Mouse (Mus musculus): Measurements from ENCODE around the gene Arhgap15.
A peak's percentile ranks its signal among the peaks of the same experiment; 100 is the strongest.

Gene Arhgap15

DNA sequence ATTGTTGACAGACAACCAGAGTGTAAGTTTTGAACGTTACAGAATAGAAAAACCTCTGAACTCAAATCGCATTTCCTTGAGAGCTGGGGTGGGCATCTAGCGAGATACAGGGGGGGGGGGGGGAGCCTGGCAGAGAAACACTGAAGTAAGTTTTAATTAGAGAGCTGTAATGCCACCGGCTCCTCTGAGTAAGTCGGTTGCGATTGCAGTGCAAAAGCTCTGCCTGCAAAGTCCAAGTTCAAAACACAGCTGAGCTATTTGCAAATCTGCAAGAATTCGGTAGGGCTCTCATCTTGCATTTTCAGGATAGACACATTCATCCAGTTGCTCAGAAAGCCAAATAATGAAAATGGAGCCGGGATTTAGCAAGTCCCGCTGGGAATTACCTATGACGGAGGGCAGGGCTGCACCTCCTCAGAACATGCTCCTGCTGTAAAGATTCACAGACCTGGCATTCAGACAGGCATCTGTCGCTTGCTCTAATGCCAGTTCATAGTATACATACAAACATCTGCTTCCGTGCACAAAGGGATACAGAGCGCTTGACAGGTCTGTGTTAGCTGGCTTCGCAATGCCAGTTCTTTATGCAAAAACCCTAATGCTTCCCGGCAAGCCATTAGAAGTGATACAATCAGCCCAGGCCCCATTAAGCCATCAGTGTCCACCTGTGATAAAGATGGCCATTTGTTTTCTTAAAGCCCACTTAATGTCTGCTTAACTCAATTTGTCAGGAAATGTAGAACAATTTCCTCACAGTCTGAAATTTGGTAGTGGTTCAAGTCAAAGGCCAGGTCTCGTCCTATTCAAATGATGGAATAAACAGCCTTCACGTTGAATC lies 556.6 kb downstream of the Arhgap15 start:
- DNase-seq (ENCODE audit: low spot score in 2 of 2), result peak in 1 of 2 experiments; percentile 20

DNA sequence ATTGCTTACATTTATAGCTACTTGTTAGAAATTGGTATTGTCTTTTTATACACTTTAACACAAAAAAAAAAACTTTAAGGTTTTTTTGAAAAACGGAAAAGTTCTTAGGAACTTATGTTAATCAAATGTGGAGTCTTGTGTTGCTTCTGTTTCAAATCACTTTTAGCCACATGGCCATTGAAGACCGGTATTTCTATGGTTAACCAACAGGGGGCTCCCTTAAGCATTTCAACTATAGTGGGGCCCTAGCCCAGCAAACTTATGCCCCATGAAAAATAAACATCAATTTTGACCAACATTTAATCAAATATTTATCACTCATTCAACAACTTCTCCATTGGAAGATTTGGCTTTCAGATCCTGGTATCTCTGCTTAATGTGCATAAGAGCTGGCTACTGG lies 557.5 kb downstream of the Arhgap15 start:
- no peak for DNase-seq (ENCODE audit: low spot score in 2 of 2)

DNA sequence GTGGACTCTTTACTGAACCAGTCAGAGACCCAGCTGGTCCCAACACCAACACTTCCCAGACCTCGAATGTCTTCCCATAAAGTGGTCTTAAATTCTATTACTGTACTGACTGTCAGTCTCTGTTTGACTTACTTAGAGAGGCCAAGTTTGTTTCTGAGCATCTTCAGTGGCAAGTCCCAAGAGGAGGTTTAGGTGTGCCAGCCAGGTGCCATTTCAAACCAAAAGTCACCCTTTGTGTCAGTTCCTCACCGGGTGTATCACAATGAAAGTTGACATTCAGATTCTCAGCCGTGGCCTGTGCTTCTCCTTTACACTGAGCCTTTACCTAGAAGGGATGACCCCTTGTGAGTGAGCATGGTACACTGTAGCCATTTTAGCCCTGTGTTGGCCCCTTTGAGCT lies 560.5 kb downstream of the Arhgap15 start:
- no peak for DNase-seq (ENCODE audit: low spot score in 2 of 2)

DNA sequence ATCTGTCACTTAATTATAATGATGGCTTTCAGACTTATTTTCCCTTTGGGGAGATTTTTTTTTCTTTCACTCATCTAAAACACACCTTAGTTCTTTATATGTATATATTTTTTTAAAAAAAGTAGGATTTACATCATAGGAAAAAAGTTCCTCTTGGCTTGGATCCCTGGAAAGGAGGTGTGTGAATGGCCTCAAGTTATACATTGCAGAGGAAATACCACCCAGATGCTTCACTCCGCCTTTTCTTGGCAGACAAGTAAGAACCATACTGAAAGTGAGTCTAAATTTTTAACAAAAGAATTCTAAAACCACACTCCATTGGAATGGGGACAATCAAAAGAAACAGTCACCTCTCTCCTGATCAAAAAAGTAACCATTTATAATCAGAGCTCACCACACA lies 560.9 kb downstream of the Arhgap15 start:
- DNase-seq (ENCODE audit: low spot score in 2 of 2), result peak in 1 of 2 experiments; percentile 20

DNA sequence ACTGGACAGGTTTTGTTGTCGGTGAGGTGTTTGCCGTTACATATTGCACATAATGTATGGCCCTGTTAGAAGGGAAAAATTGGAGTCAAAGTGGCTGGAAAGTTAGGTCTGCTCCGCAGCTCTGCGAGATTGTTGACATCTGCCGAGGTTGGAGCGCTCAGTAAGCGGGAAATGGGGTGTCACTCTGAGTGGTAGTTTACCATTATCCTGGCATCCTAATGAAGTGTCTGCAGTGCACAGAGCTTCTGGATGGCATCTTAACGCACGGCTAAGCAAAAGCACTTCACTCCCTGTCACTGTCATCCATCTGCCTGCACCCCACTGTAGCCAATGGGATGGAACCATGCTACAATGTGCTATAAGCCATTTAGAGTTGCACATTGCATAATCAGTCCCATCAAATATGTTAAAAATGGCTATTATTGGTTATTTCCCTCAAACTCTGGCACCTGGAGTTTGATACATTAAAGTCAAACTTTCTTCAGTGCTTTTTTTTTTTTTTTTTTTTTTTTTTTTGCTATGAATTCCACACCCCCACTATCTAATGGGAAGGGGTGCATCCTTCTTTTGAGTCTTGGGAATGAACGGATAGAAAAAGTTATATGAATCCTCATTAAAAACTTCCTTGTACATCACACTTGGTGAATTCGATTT lies 561.6 kb downstream of the Arhgap15 start:
- DNase-seq (ENCODE audit: low spot score in 2 of 2), result no peak

DNA sequence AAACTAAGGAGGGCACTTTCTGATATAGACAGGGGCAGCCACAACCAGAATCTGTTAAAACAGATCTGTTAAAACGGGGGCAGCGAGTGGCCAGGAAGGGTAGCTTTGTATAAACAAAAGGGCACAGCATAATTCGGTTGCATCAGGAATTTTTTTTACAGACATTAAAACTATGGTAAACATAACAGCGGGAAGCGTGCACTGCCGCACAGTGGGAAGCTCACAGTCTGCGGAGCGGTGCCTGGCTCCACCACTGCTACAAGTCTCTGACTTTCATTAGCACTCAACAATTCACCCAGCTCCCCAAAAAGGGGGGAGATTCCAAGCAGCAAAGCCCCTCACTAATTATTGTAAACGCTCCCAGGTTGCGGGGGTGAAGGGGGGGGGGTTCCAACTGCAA lies 562.6 kb downstream of the Arhgap15 start:
- DNase-seq (ENCODE audit: low spot score in 2 of 2), result no peak

DNA sequence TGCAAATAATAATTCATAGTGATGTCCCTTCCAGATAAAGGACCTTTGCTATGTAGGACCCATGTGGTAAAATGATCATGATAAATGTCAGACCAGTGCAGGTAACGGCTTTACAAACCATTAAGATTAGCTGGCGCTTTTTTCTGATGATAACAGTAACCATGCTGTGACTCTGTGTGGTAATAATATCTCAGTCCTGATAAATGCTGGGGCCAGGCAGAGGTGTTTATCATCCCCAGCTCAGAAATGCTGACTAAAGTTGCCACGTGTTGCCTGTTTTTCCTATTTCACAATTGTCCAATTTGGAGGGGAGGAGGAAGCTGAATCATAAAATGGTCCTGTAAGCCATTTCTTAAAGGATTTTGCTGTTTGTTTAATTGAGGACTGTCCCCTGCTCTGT lies 564.9 kb downstream of the Arhgap15 start:
- DNase-seq (ENCODE audit: low spot score in 2 of 2), result no peak

DNA sequence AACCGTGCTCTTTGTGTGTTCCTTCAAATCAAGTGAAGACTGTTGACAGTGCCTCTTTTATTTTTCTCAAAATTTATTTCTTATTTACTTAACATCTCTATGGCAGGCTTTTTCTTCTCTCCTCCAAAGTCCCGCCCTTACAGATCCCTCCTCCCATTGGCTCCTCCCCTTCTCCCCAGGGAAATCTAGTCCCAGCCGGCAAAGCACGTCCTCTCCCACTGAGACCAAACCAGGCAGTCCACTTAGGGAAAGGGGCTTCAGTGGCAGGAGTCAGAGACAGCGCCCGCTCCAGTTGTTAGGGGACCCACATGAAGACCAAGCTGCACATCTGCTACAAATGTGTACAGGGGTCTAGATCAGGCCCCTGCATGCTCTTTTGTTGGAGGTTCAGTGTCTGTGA lies 569.8 kb downstream of the Arhgap15 start:
- no peak for DNase-seq (ENCODE audit: low spot score in 2 of 2)

DNA sequence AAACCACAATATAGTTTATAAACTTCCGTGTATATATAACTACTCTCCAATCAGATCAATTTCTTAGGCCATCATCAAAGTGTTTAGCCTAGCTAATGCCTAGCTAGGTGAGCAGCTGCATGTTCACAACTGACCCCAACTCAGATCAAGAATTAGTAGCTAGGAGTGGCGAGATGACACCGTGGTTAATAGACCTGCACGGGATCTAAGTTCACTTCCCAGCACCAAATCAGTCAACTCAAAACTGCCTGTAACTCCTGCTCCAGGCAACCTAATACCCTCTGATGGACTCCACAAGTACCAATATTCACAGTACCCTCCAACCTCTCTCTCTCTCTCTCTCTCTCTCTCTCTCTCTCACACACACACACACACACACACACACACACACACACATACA lies 570.9 kb downstream of the Arhgap15 start:
- DNase-seq (ENCODE audit: low spot score in 2 of 2), result no peak

DNA sequence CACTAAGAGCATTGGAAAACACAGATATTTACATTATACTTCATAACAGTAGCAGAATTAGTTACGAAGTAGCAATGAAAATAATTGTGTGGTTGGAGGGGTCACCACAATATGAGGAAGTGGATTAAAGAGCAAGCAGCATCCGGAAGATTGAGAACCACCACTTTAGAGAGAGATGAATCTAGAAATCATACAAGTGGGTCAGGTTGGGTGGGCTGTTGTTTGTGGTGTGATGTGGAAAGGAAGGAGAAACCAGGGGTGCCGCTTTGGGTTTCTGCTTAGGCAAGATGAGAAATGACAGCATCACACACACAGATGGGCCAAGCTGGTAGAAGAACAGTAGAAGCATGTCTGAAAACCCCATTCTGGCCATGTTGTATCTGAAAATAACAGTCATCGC lies 575.2 kb downstream of the Arhgap15 start:
- DNase-seq (ENCODE audit: low spot score in 2 of 2), result no peak

DNA sequence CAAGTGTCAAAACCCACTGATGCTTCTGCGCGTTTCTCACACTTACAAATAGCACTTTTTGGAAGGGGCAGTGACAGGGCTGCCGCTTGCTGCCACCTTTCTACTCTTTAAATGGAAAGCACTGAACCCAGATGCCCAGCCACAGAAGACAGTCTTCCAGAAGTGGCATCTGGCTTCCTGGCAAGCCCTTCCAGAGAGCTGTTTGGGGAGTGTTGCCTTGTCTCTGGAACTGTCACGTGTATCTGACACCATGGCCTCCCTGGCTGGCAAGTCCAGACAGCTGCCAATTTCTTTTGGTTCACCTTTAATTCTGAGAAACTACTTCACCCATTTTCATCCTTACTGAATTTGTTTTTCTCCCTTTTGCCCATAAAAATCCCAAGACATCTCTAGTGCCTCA lies 584.7 kb downstream of the Arhgap15 start:
- no peak for DNase-seq (ENCODE audit: low spot score in 2 of 2)

DNA sequence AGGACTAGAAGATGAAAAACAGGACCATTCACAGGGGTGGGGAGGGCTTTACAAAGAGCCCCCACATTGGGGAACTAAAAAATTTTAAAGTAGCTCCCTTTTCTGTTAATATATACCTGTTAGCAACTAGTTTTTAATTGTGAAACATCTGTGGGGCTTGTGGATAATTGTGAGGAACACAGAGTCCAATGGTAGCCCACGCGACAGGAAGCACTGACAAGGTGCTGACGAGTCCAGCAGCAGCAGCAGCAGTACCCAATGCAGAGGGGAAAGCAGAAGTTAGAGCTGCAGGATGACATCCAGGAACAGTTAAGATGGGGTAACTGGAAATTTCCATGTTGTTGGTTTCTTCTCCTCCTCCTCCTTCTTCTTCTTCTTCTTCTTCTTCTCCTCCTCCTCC lies 585.4 kb downstream of the Arhgap15 start:
- no peak for DNase-seq (ENCODE audit: low spot score in 2 of 2)

DNA sequence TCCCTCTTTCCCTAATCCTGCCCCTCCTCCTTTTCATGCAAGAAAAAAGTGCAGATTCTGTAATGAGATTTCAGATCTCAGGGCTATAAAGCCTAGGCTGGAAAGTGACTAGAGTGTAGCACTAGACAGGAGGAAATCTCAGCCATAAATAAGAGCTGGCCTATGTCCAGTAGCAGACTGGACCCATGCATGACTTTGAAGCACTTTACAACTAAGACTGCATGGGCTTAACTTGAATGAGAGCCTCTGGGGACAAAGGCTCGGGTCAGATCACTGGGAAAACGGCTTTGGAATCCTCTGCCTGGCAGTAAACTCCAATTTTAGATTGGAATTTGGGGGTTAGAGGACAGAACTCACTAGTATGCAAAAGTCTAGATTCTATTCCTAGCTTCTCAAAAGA lies 585.9 kb downstream of the Arhgap15 start:
- no peak for DNase-seq (ENCODE audit: low spot score in 2 of 2)

DNA sequence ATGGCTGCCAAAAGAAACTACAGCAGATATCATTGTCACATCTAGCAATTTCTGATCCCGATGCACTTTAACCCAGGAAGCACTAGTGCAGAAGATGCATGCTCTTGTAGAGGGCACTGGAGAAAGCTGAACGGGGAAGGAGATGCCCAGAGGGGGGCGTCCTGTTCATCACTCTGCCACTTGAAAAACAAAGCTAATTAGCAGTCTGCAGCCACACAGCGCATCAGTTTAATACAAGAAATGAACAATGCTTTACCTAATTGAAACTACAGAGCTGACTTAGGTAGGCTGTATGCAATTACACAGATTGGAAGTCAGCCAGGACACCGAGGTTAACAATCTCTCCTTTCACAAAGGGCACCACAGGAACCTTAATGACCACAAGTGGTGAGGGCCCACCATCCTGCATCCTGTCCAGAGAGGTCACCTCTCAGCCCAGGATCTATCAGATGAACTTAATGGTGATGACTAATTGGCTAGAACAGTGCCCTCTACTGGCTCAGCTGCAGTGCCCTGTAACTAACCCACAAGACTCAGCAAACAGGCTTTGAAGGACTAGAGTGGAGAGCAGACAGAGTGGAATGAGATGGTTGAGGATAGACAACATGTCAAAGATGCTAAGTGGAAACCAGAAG lies 588.2 kb downstream of the Arhgap15 start:
- DNase-seq (ENCODE audit: low spot score in 2 of 2), result no peak

DNA sequence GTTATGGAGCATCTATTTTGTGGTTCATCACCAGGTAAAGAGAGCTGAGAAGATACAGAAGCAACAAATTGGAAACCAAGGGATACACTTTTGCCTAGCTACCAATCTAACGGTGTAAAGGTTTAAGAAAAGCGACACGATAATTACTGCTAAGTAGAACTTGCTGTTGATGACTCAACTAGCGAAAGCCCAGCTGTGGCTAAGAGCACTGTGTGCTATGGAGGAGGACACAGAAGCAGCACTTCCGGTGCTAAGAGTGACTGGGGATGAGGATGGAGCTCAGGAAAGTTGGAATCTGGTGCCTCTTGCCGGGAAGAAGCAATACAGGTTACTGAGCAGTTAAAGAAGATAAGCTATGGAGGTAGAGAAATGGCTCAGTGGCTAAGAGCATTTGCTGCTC lies 589.8 kb downstream of the Arhgap15 start:
- DNase-seq (ENCODE audit: low spot score in 2 of 2), result no peak

DNA sequence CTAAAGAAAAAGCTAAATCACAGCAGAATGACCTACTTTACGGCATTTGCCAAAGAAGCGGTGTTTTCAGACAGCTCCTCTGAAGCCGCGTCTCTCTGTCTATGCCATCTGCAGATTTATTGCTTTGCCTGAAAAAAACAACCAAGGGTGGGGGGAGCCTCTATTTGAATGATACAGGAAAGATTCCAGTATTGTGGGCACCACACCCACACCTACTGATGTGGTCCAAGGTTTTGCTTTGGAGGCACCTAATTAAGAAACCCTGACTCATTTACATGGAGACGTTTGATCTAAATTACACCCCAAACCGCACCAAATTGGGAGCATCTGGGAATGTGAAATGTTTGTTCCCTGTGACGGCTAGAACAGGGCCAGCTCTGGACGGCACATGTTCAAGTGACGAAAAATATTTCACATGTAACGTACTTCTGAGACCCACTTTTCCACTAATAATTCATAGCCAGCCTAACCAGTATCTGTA lies 592.5 kb downstream of the Arhgap15 start:
- peak; percentile 45 to 68 for DNase-seq (ENCODE audit: low spot score in 2 of 2)

DNA sequence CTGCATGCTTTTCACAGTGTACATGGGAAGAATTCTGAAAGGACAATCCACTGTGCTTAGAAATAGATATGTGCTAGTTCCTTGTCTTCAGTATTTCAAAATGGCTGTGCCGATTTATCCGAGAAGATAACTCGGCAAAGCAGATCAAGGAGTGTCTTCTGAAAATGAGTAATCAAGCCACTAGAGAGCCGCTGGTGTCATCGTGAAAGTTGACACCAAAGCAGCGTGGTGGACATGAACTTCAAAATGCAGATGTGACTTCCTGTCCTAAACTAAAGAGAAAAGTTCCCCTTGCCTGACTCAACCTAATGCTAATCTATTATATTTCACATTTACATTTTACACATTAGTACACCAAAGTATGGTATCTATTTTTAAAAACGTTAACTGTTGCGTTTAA lies 596.2 kb downstream of the Arhgap15 start:
- no peak for DNase-seq (ENCODE audit: low spot score in 2 of 2)

DNA sequence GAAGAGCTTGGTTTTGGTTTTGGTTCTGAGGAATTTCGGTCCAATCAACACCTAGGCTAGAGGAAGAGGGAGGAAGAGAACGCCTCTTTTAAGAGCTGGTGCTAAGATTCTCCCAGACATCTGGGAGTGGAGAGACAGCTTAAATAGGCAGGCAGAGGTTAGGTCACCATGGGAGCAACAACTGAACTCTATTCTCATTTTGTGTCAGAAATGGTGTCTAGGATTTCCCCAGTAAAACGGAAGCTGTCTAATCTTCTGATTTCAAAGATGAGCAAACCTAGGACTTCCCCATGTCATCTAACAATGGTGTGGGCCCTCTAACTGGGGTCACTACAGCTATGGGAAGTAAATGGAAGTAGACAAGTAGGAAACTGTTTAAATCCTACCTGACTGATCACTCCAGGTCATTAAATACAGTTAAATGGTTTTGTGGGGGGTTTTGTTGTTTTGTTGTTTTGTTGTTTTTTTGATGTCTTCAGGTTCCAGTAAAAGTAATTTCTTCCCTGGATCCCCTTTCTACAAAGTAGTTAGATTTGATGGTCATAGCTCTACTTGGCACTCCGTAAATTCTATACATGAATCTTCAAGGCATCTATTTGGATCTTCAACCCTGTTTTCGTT lies 596.8 kb downstream of the Arhgap15 start:
- DNase-seq (ENCODE audit: low spot score in 2 of 2), result no peak

DNA sequence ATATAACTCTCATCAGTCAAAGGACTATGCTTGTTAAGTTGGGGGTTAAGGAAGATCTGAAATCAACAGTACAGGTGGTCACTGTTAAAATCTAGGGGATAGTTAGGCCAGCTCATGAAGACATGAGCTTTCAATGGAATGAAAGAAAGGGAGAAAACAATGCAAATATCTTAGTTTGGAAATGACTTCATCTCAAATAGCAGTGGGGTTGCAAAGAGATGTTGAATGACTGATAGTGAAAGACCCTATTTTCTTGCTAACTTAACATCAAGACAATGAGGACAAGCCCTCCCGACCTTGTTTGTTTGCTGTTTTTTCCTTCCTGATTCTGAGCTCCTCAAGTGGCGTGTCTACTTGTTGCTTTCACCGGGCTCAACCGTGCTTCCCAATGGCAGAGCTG lies 597.6 kb downstream of the Arhgap15 start:
- DNase-seq (ENCODE audit: low spot score in 2 of 2), result no peak

DNA sequence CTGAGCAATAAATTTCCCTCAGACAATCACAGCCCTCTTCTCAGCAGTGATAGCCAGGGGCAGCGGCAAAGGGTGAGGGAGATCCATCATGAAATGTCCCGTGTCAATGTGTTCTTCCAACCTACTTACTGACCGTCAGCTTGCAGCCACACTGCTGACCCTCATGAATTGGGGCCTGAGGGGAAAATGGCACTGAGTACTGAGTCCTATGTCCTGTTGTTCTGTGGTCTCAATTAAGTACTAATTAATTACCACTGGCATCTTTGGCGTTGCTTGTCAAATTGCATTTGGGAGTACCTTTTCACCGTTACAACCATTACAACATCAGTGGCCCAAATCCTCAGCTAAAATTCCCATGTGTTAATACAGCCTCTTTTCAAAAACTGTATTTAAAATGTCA lies 599.2 kb downstream of the Arhgap15 start:
- no peak for DNase-seq (ENCODE audit: low spot score in 2 of 2)

DNA sequence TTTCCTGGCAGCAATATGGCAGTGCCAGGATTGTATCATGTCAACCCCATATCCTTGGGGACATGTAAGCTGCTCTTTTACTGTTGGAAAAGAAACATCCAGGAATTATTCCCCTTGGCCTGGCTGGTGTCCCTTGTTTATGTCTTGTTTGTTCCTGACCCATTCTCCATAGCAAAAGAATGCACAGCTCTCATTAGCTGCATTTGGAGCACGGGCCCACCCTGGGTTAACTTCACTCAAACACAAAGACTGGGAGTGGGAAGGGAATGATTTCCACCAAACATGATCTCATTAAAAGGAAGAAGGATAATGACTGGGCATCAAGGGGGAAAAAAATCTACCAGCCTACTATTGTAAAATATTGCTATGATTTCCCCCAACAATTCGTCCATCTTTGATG lies 600.5 kb downstream of the Arhgap15 start:
- no peak for DNase-seq (ENCODE audit: low spot score in 2 of 2)

DNA sequence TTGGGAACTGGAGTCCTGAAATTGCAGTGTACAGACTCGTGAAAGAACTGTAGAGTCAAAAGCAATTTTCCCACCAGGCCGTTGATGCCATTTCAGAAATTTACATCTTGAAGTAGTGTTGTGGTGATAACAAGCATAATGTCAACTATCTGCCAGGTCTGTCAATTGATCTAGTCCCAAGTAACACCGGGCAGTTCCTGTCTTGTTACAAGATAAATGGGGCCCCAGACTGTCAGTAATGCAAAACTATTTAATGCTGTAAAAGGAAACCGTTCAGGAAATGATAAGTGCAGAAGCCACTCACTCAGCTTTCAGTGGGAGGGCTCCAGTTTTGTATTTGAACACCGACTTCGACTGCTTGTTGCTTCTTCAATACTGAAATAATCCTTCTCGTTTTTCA lies 604.3 kb downstream of the Arhgap15 start:
- no peak for DNase-seq (ENCODE audit: low spot score in 2 of 2)

Data from frontal cortex, postnatal 36 days (tissue).